Mouse (Mus musculus) hindbrain, embryonic 10.5 days (tissue): ENCODE measurements around the gene Adam12. TPM values are rescaled to one million over a fixed set of nuclear protein-coding genes. Genes with fewer than 3 reads are reported as not detected.

Experiments used
- DNase-seq: peaks from one replicate; pipeline ENCODE4 v3.0.0-alpha.2; 2017; ENCODE audit warnings: low spot score
- H3K27ac ChIP-seq: fragments of 300-500 bp; sonication (generic); 2 replicates; pipeline ENCODE4 v1.5.1; 2016; ENCODE audit warnings: mild to moderate bottlenecking, moderate library complexity
- H3K27me3 ChIP-seq: fragments of 300-500 bp; sonication (generic); 2 replicates; pipeline ENCODE4 v1.6.1; 2016; ENCODE audit warnings: mild to moderate bottlenecking; ENCODE audit not compliant: poor library complexity, insufficient read depth, severe bottlenecking
- H3K36me3 ChIP-seq: fragments of 300-500 bp; sonication (generic); 2 replicates; pipeline ENCODE4 v1.6.1; 2016; ENCODE audit warnings: mild to moderate bottlenecking, moderate library complexity
- H3K4me1 ChIP-seq: fragments of 300-500 bp; sonication (generic); replicated peaks from 2 replicates; pipeline ENCODE4 v1.6.1; 2016; ENCODE audit warnings: mild to moderate bottlenecking
- H3K4me3 ChIP-seq: fragments of 300-500 bp; sonication (generic); 2 replicates; pipeline ENCODE4 v1.5.1; 2016; ENCODE audit warnings: mild to moderate bottlenecking, moderate library complexity
- H3K9me3 ChIP-seq: fragments of 300-500 bp; sonication (generic); 2 replicates; pipeline ENCODE4 v1.6.1; 2016; ENCODE audit warnings: mild to moderate bottlenecking, moderate library complexity
- WGBS: fragments of 180-500 bp; shearing (Covaris S2); methylation state at CpG from one replicate; pipeline ENCODE4 v1.1.7; 2016; 5-methylcytosine and 5-hydroxymethylcytosine counted together
- polyA plus RNA-seq: library from polyadenylated mRNA; unstranded; fragments of >200 nt; fragmentation: Nextera tagmentation; extraction: Ambion mirVana; gene quantifications from 2 replicates; pipeline ENCODE4 v1.2.1, GENCODE M21; 2016

Gene Adam12
- polyA plus RNA-seq, 1 experiment from 2014 or later: 2.0 TPM

GRCm38 (mm10) chr7:134193089-134193488, 38.9 kb downstream of the Adam12 start:
- 23% methylated on average over 3 of the region's 3 CpGs for WGBS
- H3K27me3 ChIP-seq: peaks cover 21% of the 10 kb centered on the region; the same call in 1 of the 2 replicates
- peak; percentile 26 for DNase-seq
- H3K36me3 ChIP-seq: no peaks in the 10 kb centered on the region
- H3K4me1 ChIP-seq: peaks cover 11% of the 10 kb centered on the region
- H3K9me3 ChIP-seq: no peaks in the 10 kb centered on the region
- H3K27ac ChIP-seq: no peak overlapping the region
- no peak overlapping the region for H3K4me3 ChIP-seq

DNA sequence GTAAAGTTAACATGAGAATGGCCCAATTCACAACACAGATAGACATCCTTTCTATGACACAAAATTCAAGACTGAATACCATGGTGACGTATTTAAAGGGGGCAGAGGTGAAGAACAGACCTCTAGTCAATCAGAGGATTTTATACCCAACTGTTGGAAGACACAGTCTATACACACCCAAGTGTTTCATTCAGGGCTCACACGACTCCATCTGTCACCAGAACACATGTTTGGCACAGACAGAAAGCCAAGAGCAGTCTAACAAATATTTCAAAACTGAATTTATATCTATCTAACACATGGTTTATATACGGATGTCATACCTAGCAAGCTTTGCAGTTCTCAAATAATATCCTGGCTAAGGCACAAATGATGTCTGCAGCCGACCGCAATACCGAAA, 41.8 kb downstream of the Adam12 start:
- no peak for DNase-seq
- H3K9me3 ChIP-seq: 0 out of 2 replicates have a peak, but pooled peaks cover 1% of the 10 kb centered on the region
- H3K4me1 ChIP-seq: peaks cover 11% of the 10 kb centered on the region
- WGBS: 89% methylated on average over 6 of the region's 6 CpGs
- no peak overlapping the region for H3K27ac ChIP-seq
- peaks cover 21% of the 10 kb centered on the region; the same call in 1 of the 2 replicates for H3K27me3 ChIP-seq
- no peaks in the 10 kb centered on the region for H3K36me3 ChIP-seq
- no peak overlapping the region for H3K4me3 ChIP-seq

- DNase-seq: no peak
- Histone ChIP-seq H3K9me3 (0 out of 2 replicates have a peak, but pooled peaks cover 6% of the 10 kb centered on the region), H3K27me3 (peaks cover 21% of the 10 kb centered on the region; the same call in 1 of the 2 replicates), H3K4me3 (no peak overlapping the region), H3K27ac (no peak overlapping the region), H3K36me3 (no peaks in the 10 kb centered on the region), H3K4me1 (peaks cover 11% of the 10 kb centered on the region)
- 92% methylated on average over 6 of the region's 6 CpGs for WGBS
Observed at GRCm38 (mm10) chr7:134188565-134188964, 43.4 kb downstream of the Adam12 start.

DNA sequence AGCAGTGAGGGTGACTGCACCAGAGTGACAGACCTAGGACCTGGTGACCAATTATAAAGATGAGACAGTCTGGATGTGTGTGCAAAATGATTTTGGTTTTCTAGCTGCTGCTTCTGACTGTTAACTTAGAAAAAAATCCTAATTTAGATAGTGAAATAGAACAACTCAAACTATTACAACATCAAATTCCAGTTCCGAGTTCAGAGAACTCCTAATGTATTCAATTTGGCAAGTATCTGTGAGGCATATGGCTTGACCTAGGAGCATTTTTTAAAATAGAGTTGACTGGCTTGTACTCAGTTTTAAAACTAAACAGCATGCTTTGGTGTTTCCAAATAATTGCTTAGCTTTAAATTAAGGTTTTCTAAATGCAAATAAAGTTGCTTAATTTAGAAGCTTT, 44.0 kb downstream of the Adam12 start:
- no peaks in the 10 kb centered on the region for H3K36me3 ChIP-seq
- no peak overlapping the region for H3K27ac ChIP-seq
- H3K9me3 ChIP-seq: 0 out of 2 replicates have a peak, but pooled peaks cover 6% of the 10 kb centered on the region
- DNase-seq: no peak
- peaks cover 5% of the 10 kb centered on the region for H3K4me1 ChIP-seq
- peaks cover 21% of the 10 kb centered on the region; the same call in 1 of the 2 replicates for H3K27me3 ChIP-seq
- 72% methylated on average over 1 of the region's 1 CpGs for WGBS
- no peak overlapping the region for H3K4me3 ChIP-seq

DNA sequence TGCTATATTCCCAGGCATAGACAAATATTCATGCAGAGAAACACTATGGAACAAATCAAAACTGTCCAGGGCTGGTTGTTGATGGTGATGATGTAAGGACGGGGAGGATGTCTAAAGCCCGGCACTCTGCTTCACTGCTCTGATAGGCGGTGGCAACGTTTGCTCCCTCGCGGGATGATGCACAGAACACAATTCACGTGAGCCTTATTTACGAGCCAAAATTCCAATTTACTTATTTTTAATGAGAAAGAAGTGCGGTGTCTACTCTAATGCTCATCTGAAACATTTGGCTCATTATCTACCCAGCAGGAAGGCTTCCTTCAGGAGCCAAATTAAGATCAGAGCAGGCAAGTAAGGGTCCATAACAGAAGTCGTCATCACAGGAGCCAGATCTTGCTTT, 45.4 kb downstream of the Adam12 start:
- H3K4me3 ChIP-seq: no peak overlapping the region
- DNase-seq: no peak
- H3K36me3 ChIP-seq: no peaks in the 10 kb centered on the region
- H3K27me3 ChIP-seq: peaks cover 12% of the 10 kb centered on the region; the same call in 1 of the 2 replicates
- H3K9me3 ChIP-seq: 0 out of 2 replicates have a peak, but pooled peaks cover 6% of the 10 kb centered on the region
- H3K4me1 ChIP-seq: no peaks in the 10 kb centered on the region
- whole genome bisulfite sequencing: 91% methylated on average over 10 of the region's 10 CpGs
- H3K27ac ChIP-seq: no peak overlapping the region

- Histone ChIP-seq H3K27ac (no peak overlapping the region), H3K36me3 (no peaks in the 10 kb centered on the region), H3K27me3 (peaks cover 5% of the 10 kb centered on the region; the same call in 1 of the 2 replicates), H3K9me3 (0 out of 2 replicates have a peak, but pooled peaks cover 6% of the 10 kb centered on the region), H3K4me1 (no peaks in the 10 kb centered on the region), H3K4me3 (no peak overlapping the region)
- WGBS: 91% methylated on average over 4 of the region's 4 CpGs
- no peak for DNase-seq
Observed at GRCm38 (mm10) chr7:134185751-134186150, 46.2 kb downstream of the Adam12 start.

DNA sequence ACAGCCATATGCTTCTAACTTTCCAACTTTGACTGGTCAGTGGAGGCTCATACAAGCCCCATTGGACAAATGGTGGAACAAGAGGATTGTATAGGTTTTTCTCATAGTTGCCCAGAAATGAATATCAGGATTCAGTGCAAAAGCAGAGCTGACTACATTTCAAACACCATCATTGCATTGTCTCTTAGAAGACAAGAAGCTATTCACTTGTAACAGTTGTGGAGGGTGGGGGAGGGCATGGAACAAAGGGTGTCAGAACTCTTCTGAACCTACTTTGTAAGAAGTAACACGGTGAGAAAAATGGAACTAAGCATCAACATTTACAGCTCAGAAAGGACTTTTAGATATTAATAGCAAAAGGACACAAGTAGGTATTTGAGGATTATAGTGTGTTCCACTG, 50.2 kb downstream of the Adam12 start:
- Histone ChIP-seq H3K4me1 (no peaks in the 10 kb centered on the region), H3K36me3 (no peaks in the 10 kb centered on the region), H3K27ac (no peak overlapping the region), H3K9me3 (0 out of 2 replicates have a peak, but pooled peaks cover 6% of the 10 kb centered on the region), H3K4me3 (no peak overlapping the region), H3K27me3 (no peaks in the 10 kb centered on the region)
- DNase-seq: no peak
- WGBS: 54% methylated on average over 1 of the region's 1 CpGs

DNA sequence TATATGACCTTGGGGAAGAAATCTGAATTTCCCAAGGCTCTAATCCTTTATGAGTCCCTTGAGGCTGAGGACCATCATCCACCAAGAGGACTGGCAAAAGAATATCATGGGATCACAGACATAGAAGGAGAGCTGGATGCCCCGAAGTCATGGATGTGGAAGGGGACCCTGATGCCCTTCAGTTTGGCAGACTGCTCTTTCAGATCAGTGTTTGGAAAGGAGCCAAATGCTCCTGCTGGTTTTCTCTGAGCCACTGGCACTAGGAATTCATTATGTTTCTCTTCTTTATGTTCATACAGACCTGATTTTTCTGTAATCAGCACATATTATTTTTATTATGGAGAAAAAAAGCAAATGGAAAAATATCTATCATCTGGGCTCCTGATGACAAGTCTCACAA, 50.9 kb downstream of the Adam12 start:
- H3K4me3 ChIP-seq: no peak overlapping the region
- no peaks in the 10 kb centered on the region for H3K4me1 ChIP-seq
- no peaks in the 10 kb centered on the region for H3K36me3 ChIP-seq
- H3K27me3 ChIP-seq: no peaks in the 10 kb centered on the region
- H3K27ac ChIP-seq: no peak overlapping the region
- DNase-seq: no peak
- H3K9me3 ChIP-seq: 0 out of 2 replicates have a peak, but pooled peaks cover 6% of the 10 kb centered on the region
- 85% methylated on average over 1 of the region's 1 CpGs for WGBS

DNA sequence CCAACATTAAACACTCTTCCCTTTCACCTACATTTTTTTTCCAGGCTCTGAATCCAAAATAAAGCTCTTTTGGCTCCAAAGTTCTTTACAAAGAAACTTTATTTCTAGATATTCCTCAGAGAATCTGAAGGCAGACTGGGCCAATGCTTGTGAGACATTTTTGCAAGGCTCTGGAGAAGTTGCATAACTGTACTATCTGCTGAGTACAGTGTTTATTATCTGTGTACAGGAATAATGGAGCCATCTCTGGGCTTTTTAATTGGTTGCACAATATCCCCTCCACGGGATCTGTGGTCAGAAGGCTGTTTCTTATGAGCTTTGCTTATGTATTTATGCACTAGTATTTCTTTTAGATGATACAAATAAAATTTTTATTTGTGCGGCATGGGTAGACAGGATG, 54.9 kb downstream of the Adam12 start:
- Histone ChIP-seq H3K4me1 (no peaks in the 10 kb centered on the region), H3K36me3 (no peaks in the 10 kb centered on the region), H3K9me3 (no peaks in the 10 kb centered on the region), H3K4me3 (no peak overlapping the region), H3K27me3 (no peaks in the 10 kb centered on the region), H3K27ac (no peak overlapping the region)
- WGBS: 85% methylated on average over 2 of the region's 2 CpGs
- DNase-seq: no peak

- Histone ChIP-seq H3K9me3 (no peaks in the 10 kb centered on the region), H3K36me3 (no peaks in the 10 kb centered on the region), H3K4me3 (no peak overlapping the region), H3K4me1 (no peaks in the 10 kb centered on the region), H3K27me3 (no peaks in the 10 kb centered on the region), H3K27ac (no peak overlapping the region)
- no peak for DNase-seq
- 79% methylated on average over 4 of the region's 4 CpGs for WGBS
Observed at GRCm38 (mm10) chr7:134175201-134175600, 56.7 kb downstream of the Adam12 start.

- Histone ChIP-seq H3K4me1 (no peaks in the 10 kb centered on the region), H3K9me3 (no peaks in the 10 kb centered on the region), H3K27me3 (no peaks in the 10 kb centered on the region), H3K4me3 (no peak overlapping the region), H3K36me3 (no peaks in the 10 kb centered on the region), H3K27ac (no peak overlapping the region)
- 87% methylated on average over 14 of the region's 14 CpGs for WGBS
- DNase-seq: no peak
Observed at GRCm38 (mm10) chr7:134173442-134174090, 58.4 kb downstream of the Adam12 start.

- Histone ChIP-seq H3K4me3 (no peak overlapping the region), H3K4me1 (no peaks in the 10 kb centered on the region), H3K27me3 (no peaks in the 10 kb centered on the region), H3K36me3 (no peaks in the 10 kb centered on the region), H3K9me3 (no peaks in the 10 kb centered on the region), H3K27ac (no peak overlapping the region)
- WGBS: 87% methylated on average over 9 of the region's 9 CpGs
- DNase-seq: no peak
Observed at GRCm38 (mm10) chr7:134170180-134170910, 61.6 kb downstream of the Adam12 start.

DNA sequence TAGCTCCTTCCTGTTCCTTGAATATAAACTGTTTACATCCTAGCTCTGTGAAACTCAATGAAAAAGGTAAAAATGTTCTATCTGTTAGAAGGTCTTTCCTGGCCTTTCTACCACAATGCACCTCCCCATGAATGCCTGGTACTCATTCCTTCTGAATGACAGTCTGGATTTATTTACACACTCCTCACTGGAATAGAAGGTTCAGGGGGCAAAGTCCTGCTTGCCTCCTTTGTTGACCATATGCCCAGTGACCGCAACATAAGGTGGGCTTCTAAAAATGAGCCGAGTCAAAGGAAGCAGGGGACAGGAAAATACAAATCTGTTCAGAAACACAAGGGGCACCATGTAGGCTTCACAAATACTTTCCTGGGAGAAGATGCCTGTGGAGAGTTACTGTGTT, 62.2 kb downstream of the Adam12 start:
- H3K27ac ChIP-seq: no peak overlapping the region
- 83% methylated on average over 2 of the region's 2 CpGs for WGBS

More for the DNA sequence above, 62.2 kb downstream of the Adam12 start:
- H3K4me1 ChIP-seq: no peaks in the 10 kb centered on the region
- no peaks in the 10 kb centered on the region for H3K9me3 ChIP-seq
- H3K4me3 ChIP-seq: no peak overlapping the region
- no peak for DNase-seq
- H3K36me3 ChIP-seq: no peaks in the 10 kb centered on the region
- no peaks in the 10 kb centered on the region for H3K27me3 ChIP-seq
